Mouse (Mus musculus) layer of hippocampus, adult 18-20 months (tissue): ENCODE measurements at regions not wholly inside any gene's neighbourhood (a gene's known extent, or its start where the extent isn't known, plus 50 kb on each side); places are given as distances from the start of the nearest gene placed in this dataset.
"Not testable (repeated sequence)": the region's sequence is repeated elsewhere in the genome, so short reads cannot be mapped to it uniquely, and the experiment has no call there.

Experiments used
- DNase-seq, 2 experiments: peaks; one replicate each; pipeline ENCODE4 v3.0.0; 2022; ENCODE audit warnings: low spot score in 2 of 2

- DNase-seq: no peak
These were observed 776.2 kb downstream of the Diaph2 start for GRCm38 (mm10) chrX:130525770-130526169.

GRCm38 (mm10) chrX:130533171-130534156 is 783.9 kb downstream of the Diaph2 start:
- peak in 1 of 2 experiments; percentile 3 for DNase-seq

DNA sequence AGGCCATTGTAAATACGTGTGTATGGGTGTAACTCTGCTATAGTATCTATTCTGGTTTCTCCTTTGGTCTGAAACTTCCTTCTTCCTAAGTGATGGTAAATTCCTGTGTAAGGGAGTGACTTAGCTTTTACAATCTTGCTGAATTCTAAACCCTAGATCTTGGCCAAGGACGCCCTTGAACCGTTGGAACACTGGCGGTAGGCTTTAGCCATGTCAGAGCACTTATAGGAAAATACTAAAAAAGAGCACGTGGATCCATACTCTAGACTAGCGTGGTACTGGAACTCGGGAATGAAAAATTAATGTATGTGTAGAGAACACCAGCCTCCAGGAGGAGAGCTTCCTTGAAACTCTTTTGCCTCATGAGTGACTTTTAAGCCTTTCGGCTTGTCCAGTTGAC is 789.2 kb downstream of the Diaph2 start:
- not testable (repeated sequence) for DNase-seq

- no peak for DNase-seq
These were observed 798.5 kb downstream of the Diaph2 start for GRCm38 (mm10) chrX:130548001-130548400.

DNA sequence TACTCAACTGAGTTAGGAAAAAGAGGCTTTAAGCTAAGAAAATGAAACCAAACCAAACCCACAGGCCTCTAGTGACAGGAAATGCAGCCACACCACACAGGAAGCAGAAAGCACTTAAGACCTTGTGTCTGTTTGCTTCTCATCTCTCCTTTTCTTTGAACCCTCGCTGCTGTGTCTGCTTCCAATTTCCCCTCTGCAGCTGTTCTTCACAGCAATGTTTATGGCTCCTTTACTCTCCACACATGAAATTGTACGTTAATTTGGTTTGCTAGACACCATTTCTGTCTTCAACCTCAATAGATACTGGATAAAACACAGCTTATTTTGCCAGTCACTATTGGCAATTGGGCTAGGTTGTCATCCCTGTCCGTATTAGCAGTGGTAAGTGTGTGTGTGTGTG is 799.7 kb downstream of the Diaph2 start:
- no peak for DNase-seq

DNA sequence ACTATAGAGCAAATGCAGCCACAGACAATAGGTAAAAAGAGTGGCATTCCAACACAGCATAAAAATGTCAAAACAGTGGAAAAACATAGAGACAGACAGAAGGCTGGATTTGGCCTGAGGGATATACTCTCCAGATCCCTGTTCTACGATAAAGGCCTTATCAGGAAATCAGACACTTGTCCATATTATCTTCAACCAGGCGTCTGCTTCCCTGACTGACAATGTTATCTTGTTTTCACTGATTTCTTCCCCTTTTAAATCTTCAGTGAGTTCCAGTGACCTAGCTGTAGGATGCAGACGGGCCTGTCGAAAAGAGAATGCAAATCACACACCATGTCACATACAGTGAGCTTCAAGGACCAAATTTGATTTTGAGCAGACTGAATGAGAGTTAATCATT is 800.4 kb downstream of the Diaph2 start:
- DNase-seq: no peak

GRCm38 (mm10) chrX:130557251-130557650 is 807.7 kb downstream of the Diaph2 start:
- DNase-seq: no peak

DNA sequence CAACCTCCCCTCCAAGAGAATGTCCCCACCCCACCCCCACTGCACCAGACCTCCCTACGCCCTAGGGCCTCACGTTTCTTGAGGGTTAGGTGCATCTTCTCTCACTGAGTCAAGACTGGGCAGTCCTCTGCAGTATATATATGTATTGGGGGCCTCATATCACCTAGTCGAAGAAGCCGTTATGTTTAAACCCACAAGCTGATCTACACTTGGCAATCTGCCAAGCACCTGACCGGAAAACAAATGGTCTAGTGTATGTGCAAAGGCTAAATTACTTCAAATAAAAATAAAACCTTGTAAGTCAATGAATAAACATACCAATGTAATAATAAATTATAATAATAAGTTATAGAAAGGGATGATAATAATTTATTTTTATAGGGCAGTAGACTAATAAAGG is 828.2 kb downstream of the Diaph2 start:
- no peak for DNase-seq

- DNase-seq: no peak
These were observed 847.1 kb downstream of the Diaph2 start for GRCm38 (mm10) chrX:130596631-130597030.

DNA sequence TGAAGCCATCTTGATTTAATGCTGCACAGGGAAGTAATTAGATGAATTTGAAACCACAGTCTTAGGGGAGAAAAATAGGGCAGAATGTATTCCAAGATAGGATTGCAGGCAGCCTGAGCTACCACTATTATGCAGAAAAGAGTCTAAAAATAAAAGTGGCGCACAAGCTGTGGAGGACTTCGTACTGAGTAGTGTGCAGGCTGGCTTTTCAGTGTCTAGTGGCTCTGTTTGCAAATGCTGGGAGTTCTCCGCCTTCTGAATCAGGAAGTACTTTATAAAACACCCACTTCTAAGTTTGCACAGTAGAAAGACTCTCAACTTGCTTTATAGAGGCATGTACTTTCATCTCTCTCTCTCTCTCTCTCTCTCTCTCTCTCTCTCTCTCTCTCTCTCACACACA is 852.4 kb downstream of the Diaph2 start:
- peak in 1 of 2 experiments; percentile 26 for DNase-seq

DNA sequence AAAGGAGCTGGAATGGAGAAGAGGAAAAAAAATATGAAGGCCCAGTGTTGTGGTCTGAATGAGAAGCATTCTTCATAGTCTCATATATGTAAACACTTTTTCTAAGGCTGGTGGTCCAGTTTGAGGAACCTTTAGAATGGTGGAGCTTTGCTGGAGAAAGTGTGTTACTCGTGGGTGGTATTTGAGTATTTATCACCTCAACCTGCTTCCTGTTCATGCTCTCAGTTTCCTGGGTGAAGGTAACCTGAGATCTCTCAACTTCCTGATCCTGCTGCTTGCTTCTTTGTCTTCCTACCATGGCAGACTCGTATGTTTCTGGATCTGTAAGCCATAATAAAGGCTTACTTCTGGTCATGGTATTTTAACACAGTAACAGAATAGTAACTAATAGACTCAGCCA is 889.0 kb downstream of the Diaph2 start:
- DNase-seq: no peak

DNA sequence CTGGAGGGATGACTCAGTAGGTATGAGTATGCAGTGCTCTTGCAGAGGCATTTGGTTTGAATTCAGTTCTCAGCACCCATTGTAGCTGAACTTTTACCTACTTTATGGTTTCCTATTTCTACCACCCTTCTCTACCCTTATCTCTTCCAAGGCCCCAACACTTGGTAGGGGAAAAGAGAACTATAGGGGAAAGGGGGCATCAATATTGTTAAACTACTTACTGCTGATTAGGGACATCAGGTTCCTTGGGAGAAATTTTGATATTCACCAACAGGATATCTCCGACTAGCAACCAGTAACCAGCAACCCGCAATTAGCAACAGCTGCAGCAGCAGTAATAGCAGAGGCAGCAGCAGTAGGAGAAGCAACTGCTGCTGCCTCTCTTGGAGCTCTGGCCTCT is 906.3 kb downstream of the Diaph2 start:
- DNase-seq: no peak

DNA sequence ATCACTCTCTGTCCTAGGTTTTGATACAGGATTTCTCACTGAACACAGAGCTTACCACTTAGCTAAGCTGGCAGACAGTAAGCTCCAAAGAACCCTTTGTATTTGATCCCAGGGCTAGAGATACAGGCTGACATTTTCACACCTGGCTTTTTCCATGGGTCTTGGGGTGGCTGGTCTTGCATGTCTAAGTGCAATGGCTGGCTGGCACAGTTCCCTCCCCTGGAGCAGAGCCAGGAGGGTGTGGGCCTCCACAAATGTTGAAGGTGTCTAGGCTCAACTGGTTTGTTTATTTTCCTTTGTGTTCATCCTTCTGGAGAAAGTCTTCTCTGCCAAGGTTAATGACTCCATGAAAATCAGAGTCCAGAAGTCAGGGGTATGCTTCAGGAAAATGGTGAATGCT is 934.8 kb downstream of the Diaph2 start:
- no peak for DNase-seq

DNA sequence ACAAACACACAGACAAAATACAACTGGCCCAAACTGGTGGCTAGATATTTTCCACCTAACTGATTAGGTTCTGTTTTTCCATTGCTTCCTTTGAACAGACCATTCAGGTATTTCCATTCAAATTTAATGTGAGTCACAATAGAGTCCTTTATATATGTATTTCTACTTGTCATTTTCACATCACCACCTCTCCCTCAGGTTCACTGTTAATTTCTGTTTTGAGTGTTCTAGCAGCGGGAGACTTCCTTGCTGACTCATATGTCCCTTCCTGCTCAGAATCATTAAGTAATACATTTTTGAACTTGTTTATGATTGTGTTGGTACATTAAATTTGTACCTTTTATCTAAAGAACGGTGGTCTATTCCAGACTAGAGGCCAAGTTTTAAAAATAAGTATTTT is 959.4 kb downstream of the Diaph2 start:
- DNase-seq: no peak

GRCm38 (mm10) chrX:130744132-130744531 is 994.6 kb downstream of the Diaph2 start:
- not testable (repeated sequence) for DNase-seq
